Mouse (Mus musculus) liver, adult 10 weeks (tissue): Measurements from ENCODE around the gene Rest. TPM values are rescaled to one million over a fixed set of nuclear protein-coding genes. Genes with fewer than 3 reads are reported as not detected.

Experiments
- polyA plus RNA-seq: library from polyadenylated mRNA; stranded (reverse); fragments of 350-450 nt; fragmentation: Illumina TruSeq; extraction: RNeasy Lipid Tissue Mini Kit (QIAGEN cat#74804); gene quantifications from one replicate; pipeline ENCODE4 v1.2.3, GENCODE M21; 2014; ENCODE audit warnings: low read depth, low replicate concordance

The Rest gene
- 7.8 TPM for polyA plus RNA-seq

DNA sequence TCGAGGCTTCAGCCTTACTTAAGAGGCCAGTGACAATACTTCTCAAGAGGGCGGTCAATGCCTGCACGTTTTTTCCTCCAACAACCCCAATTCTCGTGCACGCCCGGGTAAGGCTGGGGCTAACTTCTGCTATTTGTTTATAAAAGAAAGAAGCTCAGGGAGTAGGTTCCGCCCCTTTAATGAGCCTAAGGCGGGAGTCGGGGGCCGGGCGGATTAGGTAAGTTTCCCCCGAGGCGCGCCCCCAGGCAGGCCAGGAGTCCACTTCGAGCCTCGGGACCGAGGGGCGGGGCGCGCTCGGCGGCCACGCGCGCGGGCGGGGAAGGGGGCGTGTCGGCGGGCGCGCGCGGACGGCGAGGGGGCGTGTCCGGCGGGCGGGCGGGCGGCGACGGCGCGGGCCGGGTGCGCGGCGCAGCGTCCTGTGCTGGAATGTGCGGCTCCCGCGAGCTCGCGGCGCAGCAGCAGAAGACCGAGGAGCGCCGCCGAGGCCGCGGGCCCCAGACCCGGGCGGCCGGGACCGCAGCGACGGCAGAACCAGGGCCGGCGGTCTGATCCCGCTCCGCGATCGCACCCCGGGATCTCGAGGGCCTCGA lies at the start of gene Rest:
Gene Rest (plus strand): TSS at position 411 of the 590 bp plus-strand sequence.

GRCm38 (mm10) chr5:77309924-77310772 lies 44.9 kb downstream of the Rest start, which contains the start of the genes Noa1 and Polr2b:
Gene Noa1 (minus strand): TSS chr5:77310084.
Gene Polr2b (plus strand): TSS chr5:77310147.

Other genes with a start within 250 kb of the Rest start
- gene Thegl, start 249.5 kb upstream of the Rest start, polyA plus RNA-seq, result not detected
- gene Hopx, start 150.4 kb upstream of the Rest start, polyA plus RNA-seq, result 37.7 TPM
- not detected for gene Spink2, start 54.0 kb upstream of the Rest start, polyA plus RNA-seq
- gene Noa1, start 44.6 kb downstream of the Rest start, polyA plus RNA-seq, result 8.3 TPM
- gene Polr2b, start 44.7 kb downstream of the Rest start, polyA plus RNA-seq, result 27.4 TPM
- 91.9 TPM for gene Igfbp7, start 142.6 kb downstream of the Rest start, polyA plus RNA-seq